Mouse (Mus musculus): ENCODE data around the gene Krtap5-5. TPM values are rescaled to one million over a fixed set of nuclear protein-coding genes. Genes with fewer than 3 reads are reported as not detected.
"Not testable (repeated sequence)": the region's sequence is repeated elsewhere in the genome, so short reads cannot be mapped to it uniquely, and the experiment has no call there.

Gene Krtap5-5
- polyA plus RNA-seq (2014; fragmentation: Nextera tagmentation; extraction: Ambion mirVana): not detected in 2 replicates

DNA sequence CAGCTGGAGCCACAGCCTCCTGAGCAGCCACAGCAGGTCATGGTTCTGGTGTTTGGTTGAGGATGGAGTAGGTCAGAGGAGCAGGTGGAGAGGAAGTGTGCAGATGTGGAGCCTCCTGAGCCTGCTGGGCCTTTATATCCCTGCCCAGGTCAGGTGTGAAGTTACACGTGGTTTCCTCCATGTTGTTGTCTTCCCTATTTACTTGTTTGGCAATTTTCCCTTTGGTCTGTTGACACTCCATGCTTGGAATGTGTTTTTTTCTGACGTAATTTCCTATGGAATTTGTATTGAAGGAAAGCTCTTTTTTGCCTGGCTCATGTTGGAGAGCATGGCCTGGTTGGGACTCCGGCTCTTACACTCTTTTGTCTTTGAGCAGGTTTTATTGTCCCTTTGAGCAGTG, at the start of gene Krtap5-5:
Gene Krtap5-5, minus strand, starts transcription at position 101 of the 400 bp plus-strand sequence.
- H3K27me3 ChIP-seq (ENCODE audit: control insufficient read depth, insufficient read depth, low read length); H3K36me3 ChIP-seq (ENCODE audit: control insufficient read depth, insufficient read depth, low read length); H3K9ac ChIP-seq (replicated peaks; ENCODE audit: low read depth, low read length); H3K27ac ChIP-seq (ENCODE audit: low read length); H3K4me3 ChIP-seq (ENCODE audit: low read depth, low read length); H3K4me1 ChIP-seq (ENCODE audit: control insufficient read depth, insufficient read depth, low read length); H3K4me2 ChIP-seq (replicated peaks; ENCODE audit: low read depth, low read length); H3K9me3 ChIP-seq (ENCODE audit: control insufficient read depth, low read depth, low read length); ATAC-seq (ENCODE audit: insufficient number of reproducible peaks, insufficient read depth, low FRiP score, low read depth): not testable (repeated sequence)
- WGBS: 58% methylated on average over 3 of the region's 3 CpGs

DNA sequence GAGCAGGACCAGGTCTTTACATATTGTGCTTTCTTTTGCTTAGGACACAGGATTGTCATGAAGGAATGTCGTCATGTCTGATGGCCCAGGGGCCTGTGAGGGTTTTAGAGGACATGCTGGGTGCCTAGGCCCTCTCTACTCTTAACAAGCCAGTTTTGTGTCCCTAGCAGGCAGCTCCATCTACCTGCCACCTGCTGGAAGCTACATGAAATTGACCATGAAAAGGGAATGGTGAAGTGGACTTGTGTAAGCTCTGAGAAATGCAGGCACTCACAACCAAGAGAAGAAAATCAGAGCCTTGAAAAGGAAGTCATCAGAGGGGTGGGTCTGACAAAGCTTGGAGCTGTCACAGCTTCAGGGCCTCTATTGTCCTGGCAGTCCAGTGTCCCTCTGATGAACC, 49.5 kb upstream of the Krtap5-5 start:
- H3K4me3 ChIP-seq (ENCODE audit: low read depth, low read length); H3K27ac ChIP-seq (ENCODE audit: low read length); H3K9me3 ChIP-seq (ENCODE audit: control insufficient read depth, low read depth, low read length); ATAC-seq (ENCODE audit: insufficient number of reproducible peaks, insufficient read depth, low FRiP score, low read depth); H3K4me1 ChIP-seq (ENCODE audit: control insufficient read depth, insufficient read depth, low read length); H3K4me2 ChIP-seq (replicated peaks; ENCODE audit: low read depth, low read length); H3K36me3 ChIP-seq (ENCODE audit: control insufficient read depth, insufficient read depth, low read length); H3K27me3 ChIP-seq (ENCODE audit: control insufficient read depth, insufficient read depth, low read length); H3K9ac ChIP-seq (replicated peaks; ENCODE audit: low read depth, low read length): not testable (repeated sequence)
- 72% methylated on average over 1 of the region's 1 CpGs for WGBS

DNA sequence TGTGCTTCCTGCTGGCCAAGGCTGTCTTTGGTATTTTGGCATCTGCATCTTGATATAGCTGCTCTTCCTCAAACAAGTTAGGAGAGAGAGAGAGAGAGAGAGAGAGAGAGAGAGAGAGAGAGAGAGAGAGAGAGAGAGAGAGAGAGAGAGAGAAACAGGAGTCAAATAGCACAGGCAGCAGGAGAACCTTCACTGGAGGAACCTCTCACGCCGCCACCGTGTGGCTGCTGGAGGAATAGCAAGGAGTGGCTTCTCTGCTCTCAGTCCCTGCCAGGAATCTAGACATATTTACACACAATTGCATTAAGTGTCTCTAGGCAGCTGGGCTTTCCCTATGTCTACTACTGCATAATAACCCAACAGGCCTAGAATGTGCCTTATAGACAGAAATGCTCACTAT, 48.4 kb upstream of the Krtap5-5 start:
- H3K27ac ChIP-seq (ENCODE audit: low read length); H3K4me1 ChIP-seq (ENCODE audit: control insufficient read depth, insufficient read depth, low read length); H3K9ac ChIP-seq (replicated peaks; ENCODE audit: low read depth, low read length); H3K4me3 ChIP-seq (ENCODE audit: low read depth, low read length); H3K27me3 ChIP-seq (ENCODE audit: control insufficient read depth, insufficient read depth, low read length); H3K36me3 ChIP-seq (ENCODE audit: control insufficient read depth, insufficient read depth, low read length); H3K4me2 ChIP-seq (replicated peaks; ENCODE audit: low read depth, low read length); H3K9me3 ChIP-seq (ENCODE audit: control insufficient read depth, low read depth, low read length); ATAC-seq (ENCODE audit: insufficient number of reproducible peaks, insufficient read depth, low FRiP score, low read depth): not testable (repeated sequence)
- 0% methylated on average over 3 of the region's 3 CpGs for WGBS

DNA sequence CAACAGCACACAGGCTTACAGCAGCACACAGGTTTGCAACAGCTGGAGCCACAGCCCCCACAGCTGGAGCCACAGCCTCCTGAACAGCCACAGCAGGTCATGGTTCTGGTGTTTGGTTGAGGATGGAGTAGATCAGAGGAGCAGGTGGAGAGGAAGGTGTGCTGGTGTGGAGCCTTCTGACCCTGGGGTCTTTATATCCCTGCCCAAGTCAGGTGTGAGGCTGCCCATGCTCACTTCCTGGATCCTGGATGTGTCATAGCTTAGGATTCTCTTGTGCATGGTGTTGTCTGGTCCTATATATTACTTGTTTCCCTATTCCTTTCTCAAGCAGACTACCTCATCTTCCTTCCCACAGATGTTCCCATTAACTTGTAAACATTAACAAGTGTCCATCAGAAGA, 44.5 kb upstream of the Krtap5-5 start, which contains the start of gene Gm4559:
Gene Gm4559, minus strand, starts transcription at position 101 of the 400 bp plus-strand sequence.
- not testable (repeated sequence) for H3K36me3 ChIP-seq (ENCODE audit: control insufficient read depth, insufficient read depth, low read length); H3K27ac ChIP-seq (ENCODE audit: low read length); H3K4me3 ChIP-seq (ENCODE audit: low read depth, low read length); ATAC-seq (ENCODE audit: insufficient number of reproducible peaks, insufficient read depth, low FRiP score, low read depth); H3K4me1 ChIP-seq (ENCODE audit: control insufficient read depth, insufficient read depth, low read length); H3K9ac ChIP-seq (replicated peaks; ENCODE audit: low read depth, low read length); H3K27me3 ChIP-seq (ENCODE audit: control insufficient read depth, insufficient read depth, low read length); H3K9me3 ChIP-seq (ENCODE audit: control insufficient read depth, low read depth, low read length); H3K4me2 ChIP-seq (replicated peaks; ENCODE audit: low read depth, low read length)

DNA sequence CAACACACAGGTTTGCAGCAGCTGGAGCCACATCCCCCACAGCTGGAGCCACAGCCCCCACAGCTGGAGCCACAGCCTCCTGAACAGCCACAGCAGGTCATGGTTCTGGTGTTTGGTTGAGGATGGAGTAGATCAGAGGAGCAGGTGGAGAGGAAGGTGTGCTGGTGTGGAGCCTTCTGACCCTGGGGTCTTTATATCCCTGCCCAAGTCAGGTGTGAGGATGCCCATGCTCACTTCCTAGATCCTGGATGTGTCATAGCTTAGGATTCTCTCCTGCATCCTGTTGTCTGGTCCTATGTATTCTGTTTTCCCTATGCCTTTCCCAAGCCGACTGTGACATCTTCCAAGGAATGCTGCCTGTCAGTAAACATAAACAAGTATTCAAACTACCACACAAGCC, 28.5 kb upstream of the Krtap5-5 start, which contains the start of gene Gm2431:
Gene Gm2431, minus strand, starts transcription at position 101 of the 400 bp plus-strand sequence.
- not testable (repeated sequence) for H3K9ac ChIP-seq (replicated peaks; ENCODE audit: low read depth, low read length); H3K9me3 ChIP-seq (ENCODE audit: control insufficient read depth, low read depth, low read length); H3K4me1 ChIP-seq (ENCODE audit: control insufficient read depth, insufficient read depth, low read length); H3K27me3 ChIP-seq (ENCODE audit: control insufficient read depth, insufficient read depth, low read length); ATAC-seq (ENCODE audit: insufficient number of reproducible peaks, insufficient read depth, low FRiP score, low read depth); H3K4me2 ChIP-seq (replicated peaks; ENCODE audit: low read depth, low read length); H3K4me3 ChIP-seq (ENCODE audit: low read depth, low read length); H3K27ac ChIP-seq (ENCODE audit: low read length); H3K36me3 ChIP-seq (ENCODE audit: control insufficient read depth, insufficient read depth, low read length)
- WGBS: 29% methylated on average over 1 of the region's 1 CpGs

DNA sequence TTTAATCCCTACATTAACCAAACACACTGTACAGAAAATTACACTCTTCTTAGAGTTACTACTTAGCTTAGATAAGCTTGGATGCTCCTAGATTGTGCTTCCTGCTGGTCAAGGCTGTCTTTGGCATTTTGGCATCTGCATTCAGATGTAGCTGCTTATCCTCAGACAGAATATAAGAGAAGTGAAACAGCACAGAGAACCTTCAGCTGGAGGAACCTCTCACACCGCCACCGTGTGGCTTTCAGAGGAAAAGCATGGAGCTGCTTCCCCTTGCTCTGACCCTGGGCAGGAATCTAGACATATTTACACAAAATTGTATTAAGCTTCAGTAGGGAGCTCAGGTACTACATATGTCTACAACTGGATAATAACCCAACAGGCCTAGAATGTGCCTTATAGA, 25.7 kb upstream of the Krtap5-5 start:
- no peaks in the 10 kb centered on the region for H3K36me3 ChIP-seq (ENCODE audit: control insufficient read depth, insufficient read depth, low read length)
- no peak for ATAC-seq (ENCODE audit: insufficient number of reproducible peaks, insufficient read depth, low FRiP score, low read depth)
- no peaks in the 10 kb centered on the region for H3K9me3 ChIP-seq (ENCODE audit: control insufficient read depth, low read depth, low read length)
- WGBS: 2% methylated on average over 2 of the region's 2 CpGs
- H3K4me2 ChIP-seq (replicated peaks; ENCODE audit: low read depth, low read length): no peak overlapping the region
- no peak overlapping the region for H3K9ac ChIP-seq (replicated peaks; ENCODE audit: low read depth, low read length)
- no peaks in the 10 kb centered on the region for H3K27me3 ChIP-seq (ENCODE audit: control insufficient read depth, insufficient read depth, low read length)
- H3K27ac ChIP-seq (ENCODE audit: low read length): no peak overlapping the region
- H3K4me3 ChIP-seq (ENCODE audit: low read depth, low read length): no peak overlapping the region
- H3K4me1 ChIP-seq (ENCODE audit: control insufficient read depth, insufficient read depth, low read length): no peaks in the 10 kb centered on the region

DNA sequence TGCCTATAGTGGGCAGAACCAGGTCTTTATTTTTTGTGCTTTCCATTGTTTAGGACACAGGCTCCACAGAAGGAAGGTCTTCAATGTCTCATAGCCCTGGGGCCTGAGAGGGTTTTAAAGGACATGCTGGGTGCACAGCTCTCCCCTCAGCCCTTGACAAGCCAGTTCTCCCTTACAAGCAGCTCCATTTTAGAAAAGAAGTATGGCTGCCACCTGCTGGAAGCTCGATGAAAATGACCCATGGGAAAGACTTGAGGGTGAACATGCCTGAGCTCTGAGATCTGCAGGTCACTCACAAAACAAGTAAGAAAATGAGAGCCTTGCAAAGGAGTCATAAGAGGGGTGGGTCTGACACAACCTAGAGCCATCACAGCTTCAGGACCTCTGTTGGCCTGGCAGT, 20.1 kb upstream of the Krtap5-5 start:
- Histone ChIP-seq H3K9ac (replicated peaks; ENCODE audit: low read depth, low read length) (no peak overlapping the region), H3K9me3 (ENCODE audit: control insufficient read depth, low read depth, low read length) (no peaks in the 10 kb centered on the region), H3K4me3 (ENCODE audit: low read depth, low read length) (no peak overlapping the region), H3K4me1 (ENCODE audit: control insufficient read depth, insufficient read depth, low read length) (no peaks in the 10 kb centered on the region), H3K4me2 (replicated peaks; ENCODE audit: low read depth, low read length) (no peak overlapping the region), H3K36me3 (ENCODE audit: control insufficient read depth, insufficient read depth, low read length) (no peaks in the 10 kb centered on the region), H3K27ac (ENCODE audit: low read length) (no peak overlapping the region), H3K27me3 (ENCODE audit: control insufficient read depth, insufficient read depth, low read length) (no peaks in the 10 kb centered on the region)
- 0% methylated on average over 1 of the region's 1 CpGs for WGBS
- ATAC-seq (ENCODE audit: insufficient number of reproducible peaks, insufficient read depth, low FRiP score, low read depth): no peak

DNA sequence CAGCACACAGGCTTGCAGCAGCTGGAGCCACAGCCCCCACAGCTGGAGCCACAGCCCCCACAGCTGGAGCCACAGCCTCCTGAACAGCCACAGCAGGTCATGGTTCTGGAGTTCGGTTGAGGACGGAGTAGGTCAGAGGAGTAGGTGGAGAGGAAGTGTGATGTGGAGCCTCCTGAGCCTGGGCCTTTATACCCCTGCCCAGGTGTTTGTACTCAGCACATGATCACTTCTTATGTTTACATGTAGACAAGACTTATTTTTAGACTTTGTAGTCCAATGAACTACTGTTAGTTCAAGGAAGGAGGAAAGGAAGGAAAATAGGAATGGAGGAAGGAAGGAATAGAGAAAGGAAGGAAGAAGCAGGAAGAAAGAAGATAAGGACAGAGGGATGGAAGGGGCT, 11.2 kb upstream of the Krtap5-5 start, which contains the start of gene Gm40460:
Gene Gm40460, minus strand, starts transcription at position 101 of the 400 bp plus-strand sequence.
- no peak within 1 kb of the TSS for H3K4me3 ChIP-seq (ENCODE audit: low read depth, low read length)
- 14% methylated on average over 2 of the region's 2 CpGs for whole genome bisulfite sequencing
- H3K9me3 ChIP-seq (ENCODE audit: control insufficient read depth, low read depth, low read length): peaks cover 4% of the 10 kb centered on the region; the same call in 1 of the 2 replicates

DNA sequence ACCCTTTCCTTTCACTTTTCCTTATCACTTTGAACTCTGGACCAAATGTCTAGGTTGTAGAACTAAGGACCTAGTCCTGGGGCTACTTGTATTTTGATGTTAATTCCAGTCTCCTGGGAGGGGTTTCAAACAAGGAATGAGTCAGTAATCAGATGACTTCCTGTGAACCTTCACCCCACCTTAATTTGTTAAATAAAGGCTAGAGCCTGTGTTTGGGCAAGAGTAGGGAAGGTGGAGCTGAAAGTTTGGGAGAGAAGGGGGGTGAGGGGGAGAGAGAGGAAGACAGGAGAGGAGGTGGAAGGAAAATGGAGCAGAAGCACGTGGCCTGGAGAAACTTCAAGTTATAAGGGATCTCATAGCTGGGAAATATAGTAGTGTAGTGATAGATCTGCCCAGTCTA, 1.8 kb upstream of the Krtap5-5 start:
- H3K4me3 ChIP-seq (ENCODE audit: low read depth, low read length): no peak overlapping the region
- no peak for ATAC-seq (ENCODE audit: insufficient number of reproducible peaks, insufficient read depth, low FRiP score, low read depth)
- H3K4me2 ChIP-seq (replicated peaks; ENCODE audit: low read depth, low read length): no peak overlapping the region
- no peaks in the 10 kb centered on the region for H3K36me3 ChIP-seq (ENCODE audit: control insufficient read depth, insufficient read depth, low read length)
- H3K27me3 ChIP-seq (ENCODE audit: control insufficient read depth, insufficient read depth, low read length): no peaks in the 10 kb centered on the region
- H3K4me1 ChIP-seq (ENCODE audit: control insufficient read depth, insufficient read depth, low read length): no peaks in the 10 kb centered on the region
- no peak overlapping the region for H3K27ac ChIP-seq (ENCODE audit: low read length)
- WGBS: 18% methylated on average over 1 of the region's 1 CpGs
- no peaks in the 10 kb centered on the region; the same call in 1 of the 2 replicates for H3K9me3 ChIP-seq (ENCODE audit: control insufficient read depth, low read depth, low read length)
- no peak overlapping the region for H3K9ac ChIP-seq (replicated peaks; ENCODE audit: low read depth, low read length)

More for the DNA sequence above, 11.2 kb upstream of the Krtap5-5 start, which contains the start of gene Gm40460:
- Histone ChIP-seq H3K27ac (ENCODE audit: low read length) (no peak within 1 kb of the TSS), H3K27me3 (ENCODE audit: control insufficient read depth, insufficient read depth, low read length) (no peaks in the 10 kb centered on the region), H3K4me2 (replicated peaks; ENCODE audit: low read depth, low read length) (no peak within 1 kb of the TSS), H3K4me1 (ENCODE audit: control insufficient read depth, insufficient read depth, low read length) (no peaks in the 10 kb centered on the region), H3K36me3 (ENCODE audit: control insufficient read depth, insufficient read depth, low read length) (no peaks in the 10 kb centered on the region), H3K9ac (replicated peaks; ENCODE audit: low read depth, low read length) (no peak within 1 kb of the TSS)
- ATAC-seq (ENCODE audit: insufficient number of reproducible peaks, insufficient read depth, low FRiP score, low read depth): no peak

Data from stomach, embryonic 14.5 days (tissue).